Mouse (Mus musculus) lung, embryonic 16.5 days (tissue): ENCODE data around the gene 2010111I01Rik. TPM values are rescaled to one million over a fixed set of nuclear protein-coding genes. Genes with fewer than 3 reads are reported as not detected.
A peak's percentile ranks its signal among the peaks of the same experiment; 100 is the strongest.

ENCODE experiments used
- ATAC-seq: fragments of 200-750 bp; cut with Nextera tagmentation; 2 replicates; pipeline ENCODE4 v1.8.0; 2017; ENCODE audit warnings: low read depth, mild to moderate bottlenecking, moderate library complexity
- H3K27ac ChIP-seq: fragments of 300-500 bp; sonication (generic); 2 replicates; pipeline ENCODE4 v1.5.1; 2014; ENCODE audit warnings: mild to moderate bottlenecking, control low read depth, low read length
- H3K27me3 ChIP-seq: fragments of 300-500 bp; sonication (generic); 2 replicates; pipeline ENCODE4 v1.6.1; 2014; ENCODE audit warnings: low read depth, low read length, mixed read lengths; ENCODE audit not compliant: control insufficient read depth, insufficient read depth
- H3K36me3 ChIP-seq: fragments of 300-500 bp; sonication (generic); 2 replicates; pipeline ENCODE4 v1.6.1; 2014; ENCODE audit warnings: low read length; ENCODE audit not compliant: control insufficient read depth, insufficient read depth
- H3K4me1 ChIP-seq: fragments of 300-500 bp; sonication (generic); replicated peaks from 2 replicates; pipeline ENCODE4 v1.6.1; 2014; ENCODE audit warnings: low read length, mixed read lengths; ENCODE audit not compliant: control insufficient read depth, insufficient read depth
- H3K4me2 ChIP-seq: fragments of 300-500 bp; sonication (generic); 2 replicates; pipeline ENCODE4 v1.6.1; 2014; ENCODE audit warnings: low read depth, low read length, control low read depth
- H3K4me3 ChIP-seq: fragments of 300-500 bp; sonication (generic); 2 replicates; pipeline ENCODE4 v1.5.1; 2014; ENCODE audit warnings: mild to moderate bottlenecking, low read length, control low read depth
- H3K9ac ChIP-seq: fragments of 300-500 bp; sonication (generic); 2 replicates; pipeline ENCODE4 v1.6.1; 2014; ENCODE audit warnings: low read length, control low read depth
- H3K9me3 ChIP-seq: fragments of 300-500 bp; sonication (generic); 2 replicates; pipeline ENCODE4 v1.6.1; 2016; ENCODE audit warnings: low read length; ENCODE audit not compliant: control insufficient read depth
- WGBS: fragments of 180-500 bp; shearing (Covaris S2); extraction: QIAGEN DNeasy Blood & Tissue Kit; methylation state at CpG from one replicate; pipeline ENCODE4 v1.1.7; 2014; 5-methylcytosine and 5-hydroxymethylcytosine counted together
- polyA plus RNA-seq: library from polyadenylated mRNA; unstranded; fragments of >200 nt; fragmentation: Nextera tagmentation; extraction: Ambion mirVana; gene quantifications from 2 replicates; pipeline ENCODE4 v1.2.1, GENCODE M21; 2015

The 2010111I01Rik gene
- polyA plus RNA-seq, 1 experiment from 2014 or later = 129 TPM

- H3K27me3 ChIP-seq = no peaks in the 10 kb centered on the region
- no peak overlapping the region for H3K4me2 ChIP-seq
- H3K9me3 ChIP-seq = no peaks in the 10 kb centered on the region
- no peak overlapping the region for H3K9ac ChIP-seq
- no peak overlapping the region for H3K4me3 ChIP-seq
- 31% methylated on average over 4 of the region's 4 CpGs for WGBS
- peak overlapping the region; percentile 41; the same call in 1 of the 2 replicates for H3K27ac ChIP-seq
- no peaks in the 10 kb centered on the region for H3K36me3 ChIP-seq
- peak; percentile 43 for ATAC-seq
- H3K4me1 ChIP-seq = peaks cover 9% of the 10 kb centered on the region; the same call in 1 of the 2 replicates
These were observed 366.7 kb downstream of the 2010111I01Rik start for GRCm38 (mm10) chr13:63331379-63331778.

GRCm38 (mm10) chr13:63332576-63333300 lies 368.0 kb downstream of the 2010111I01Rik start:
- Histone ChIP-seq H3K9ac (no peak overlapping the region), H3K27me3 (no peaks in the 10 kb centered on the region), H3K4me3 (no peak overlapping the region), H3K36me3 (no peaks in the 10 kb centered on the region), H3K4me2 (no peak overlapping the region), H3K27ac (peak overlapping the region; percentile 38; the same call in 1 of the 2 replicates), H3K9me3 (no peaks in the 10 kb centered on the region), H3K4me1 (peaks cover 9% of the 10 kb centered on the region; the same call in 1 of the 2 replicates)
- ATAC-seq = no peak
- WGBS = 30% methylated on average over 4 of the region's 4 CpGs

GRCm38 (mm10) chr13:63335421-63336134 lies 370.9 kb downstream of the 2010111I01Rik start:
- H3K27me3 ChIP-seq = no peaks in the 10 kb centered on the region
- H3K27ac ChIP-seq = no peak overlapping the region
- no peaks in the 10 kb centered on the region for H3K9me3 ChIP-seq
- WGBS = 69% methylated on average over 4 of the region's 4 CpGs
- peaks cover 2% of the 10 kb centered on the region; the same call in 1 of the 2 replicates for H3K4me1 ChIP-seq
- H3K4me3 ChIP-seq = no peak overlapping the region
- ATAC-seq = no peak
- no peak overlapping the region for H3K4me2 ChIP-seq
- H3K36me3 ChIP-seq = peaks cover 4% of the 10 kb centered on the region; the same call in 1 of the 2 replicates
- no peak overlapping the region for H3K9ac ChIP-seq

- no peak overlapping the region for H3K4me2 ChIP-seq
- 69% methylated on average over 7 of the region's 7 CpGs for WGBS
- H3K36me3 ChIP-seq = peaks cover 4% of the 10 kb centered on the region; the same call in 1 of the 2 replicates
- 0 out of 2 replicates have a peak, but pooled peaks have one; percentile 24 for ATAC-seq
- H3K9me3 ChIP-seq = no peaks in the 10 kb centered on the region
- H3K4me1 ChIP-seq = peaks cover 2% of the 10 kb centered on the region; the same call in 1 of the 2 replicates
- no peaks in the 10 kb centered on the region for H3K27me3 ChIP-seq
- no peak overlapping the region for H3K4me3 ChIP-seq
- no peak overlapping the region for H3K9ac ChIP-seq
- H3K27ac ChIP-seq = no peak overlapping the region
These were observed 371.6 kb downstream of the 2010111I01Rik start for GRCm38 (mm10) chr13:63336335-63336734.

GRCm38 (mm10) chr13:63337239-63337960 lies 372.7 kb downstream of the 2010111I01Rik start:
- no peak for ATAC-seq
- Histone ChIP-seq H3K36me3 (peaks cover 4% of the 10 kb centered on the region; the same call in 1 of the 2 replicates), H3K4me2 (no peak overlapping the region), H3K4me3 (no peak overlapping the region), H3K27me3 (no peaks in the 10 kb centered on the region), H3K9ac (no peak overlapping the region), H3K4me1 (no peaks in the 10 kb centered on the region; the same call in 1 of the 2 replicates), H3K9me3 (no peaks in the 10 kb centered on the region), H3K27ac (no peak overlapping the region)
- WGBS = 71% methylated on average over 8 of the region's 8 CpGs

GRCm38 (mm10) chr13:63339946-63340345 lies 375.3 kb downstream of the 2010111I01Rik start:
- no peak overlapping the region for H3K4me2 ChIP-seq
- H3K9me3 ChIP-seq = no peaks in the 10 kb centered on the region
- no peaks in the 10 kb centered on the region for H3K27me3 ChIP-seq
- no peak overlapping the region for H3K4me3 ChIP-seq
- WGBS = 83% methylated on average over 4 of the region's 4 CpGs
- no peak overlapping the region for H3K9ac ChIP-seq
- H3K36me3 ChIP-seq = peaks cover 4% of the 10 kb centered on the region; the same call in 1 of the 2 replicates
- no peak for ATAC-seq
- H3K4me1 ChIP-seq = no peaks in the 10 kb centered on the region
- H3K27ac ChIP-seq = no peak overlapping the region

- no peaks in the 10 kb centered on the region for H3K9me3 ChIP-seq
- 77% methylated on average over 2 of the region's 2 CpGs for WGBS
- no peak for ATAC-seq
- peaks cover 4% of the 10 kb centered on the region; the same call in 1 of the 2 replicates for H3K36me3 ChIP-seq
- no peaks in the 10 kb centered on the region for H3K27me3 ChIP-seq
- H3K9ac ChIP-seq = no peak overlapping the region
- no peaks in the 10 kb centered on the region for H3K4me1 ChIP-seq
- H3K27ac ChIP-seq = no peak overlapping the region
- H3K4me3 ChIP-seq = no peak overlapping the region
- no peak overlapping the region for H3K4me2 ChIP-seq
These were observed 378.1 kb downstream of the 2010111I01Rik start for GRCm38 (mm10) chr13:63342781-63343180.

GRCm38 (mm10) chr13:63344481-63344880 lies 379.8 kb downstream of the 2010111I01Rik start:
- Histone ChIP-seq H3K27me3 (no peaks in the 10 kb centered on the region), H3K4me1 (no peaks in the 10 kb centered on the region), H3K4me2 (no peak overlapping the region), H3K27ac (no peak overlapping the region), H3K36me3 (no peaks in the 10 kb centered on the region), H3K4me3 (no peak overlapping the region), H3K9ac (no peak overlapping the region), H3K9me3 (no peaks in the 10 kb centered on the region)
- 92% methylated on average over 3 of the region's 3 CpGs for WGBS
- no peak for ATAC-seq
